Mouse (Mus musculus) forebrain, embryonic 16.5 days (tissue): ENCODE results near the gene Sp9. TPM values are rescaled to one million over a fixed set of nuclear protein-coding genes. Genes with fewer than 3 reads are reported as not detected.

ENCODE experiments used
- ATAC-seq: fragments of 200-750 bp; cut with Nextera tagmentation; 2 replicates; pipeline ENCODE4 v1.8.0; 2017; ENCODE audit warnings: mild to moderate bottlenecking, moderate library complexity
- H3K27ac ChIP-seq: fragments of 300-500 bp; sonication (generic); 2 replicates; pipeline ENCODE4 v1.5.1; 2014; ENCODE audit warnings: low read length, control low read depth
- H3K27me3 ChIP-seq: fragments of 300-500 bp; sonication (generic); replicated peaks from 2 replicates; pipeline ENCODE4 v1.6.1; 2014; ENCODE audit warnings: low read length; ENCODE audit not compliant: control insufficient read depth, insufficient read depth
- H3K36me3 ChIP-seq: fragments of 300-500 bp; sonication (generic); 2 replicates; pipeline ENCODE4 v1.6.1; 2014; ENCODE audit not compliant: control insufficient read depth, insufficient read depth
- H3K4me1 ChIP-seq: fragments of 300-500 bp; sonication (generic); replicated peaks from 2 replicates; pipeline ENCODE4 v1.6.1; 2014; ENCODE audit warnings: low read length; ENCODE audit not compliant: control insufficient read depth, insufficient read depth
- H3K4me2 ChIP-seq: fragments of 300-500 bp; sonication (generic); 2 replicates; pipeline ENCODE4 v1.6.1; 2014; ENCODE audit warnings: mild to moderate bottlenecking, low read length, control low read depth
- H3K4me3 ChIP-seq: fragments of 300-500 bp; sonication (generic); replicated peaks from 2 replicates; pipeline ENCODE4 v1.5.1; 2014; ENCODE audit warnings: mild to moderate bottlenecking, low read length, control low read depth
- H3K9ac ChIP-seq: fragments of 300-500 bp; sonication (generic); replicated peaks from 2 replicates; pipeline ENCODE4 v1.6.1; 2014; ENCODE audit warnings: low read depth, low read length, control low read depth
- H3K9me3 ChIP-seq: fragments of 300-500 bp; sonication (generic); 2 replicates; pipeline ENCODE4 v1.6.1; 2016; ENCODE audit warnings: low read length; ENCODE audit not compliant: control insufficient read depth
- WGBS: fragments of 180-500 bp; shearing (Covaris S2); extraction: QIAGEN DNeasy Blood & Tissue Kit; methylation state at CpG from one replicate; pipeline ENCODE4 v1.1.7; 2014; 5-methylcytosine and 5-hydroxymethylcytosine counted together
- polyA plus RNA-seq: library from polyadenylated mRNA; unstranded; fragments of >200 nt; fragmentation: Nextera tagmentation; extraction: Ambion mirVana; gene quantifications from 2 replicates; pipeline ENCODE4 v1.2.1, GENCODE M21; 2015

Sp9 gene
- polyA plus RNA-seq, 1 experiment from 2014 or later = 6.6 TPM

- Histone ChIP-seq H3K9ac (peak overlapping the region; percentile 42), H3K27ac (peak overlapping the region; percentile 83), H3K4me3 (peak overlapping the region; percentile 29), H3K9me3 (no peaks in the 10 kb centered on the region), H3K36me3 (no peaks in the 10 kb centered on the region), H3K4me1 (peaks cover 19% of the 10 kb centered on the region), H3K27me3 (peaks cover 10% of the 10 kb centered on the region; the same call in 1 of the 2 replicates), H3K4me2 (peak overlapping the region; percentile 44)
- WGBS = under 1% methylated on average over 31 of the region's 31 CpGs
- no peak for ATAC-seq
Measured at GRCm38 (mm10) chr2:73279271-73280038, 7.7 kb downstream of the Sp9 start.

GRCm38 (mm10) chr2:73280356-73281047, 8.8 kb downstream of the Sp9 start:
- Histone ChIP-seq H3K9ac (peak overlapping the region; percentile 20), H3K4me3 (peak overlapping the region; percentile 16), H3K27ac (peak overlapping the region; percentile 25), H3K4me2 (peak overlapping the region; percentile 38), H3K36me3 (no peaks in the 10 kb centered on the region), H3K9me3 (no peaks in the 10 kb centered on the region), H3K4me1 (peaks cover 18% of the 10 kb centered on the region), H3K27me3 (peaks cover 10% of the 10 kb centered on the region; the same call in 1 of the 2 replicates)
- no peak for ATAC-seq
- WGBS = 3% methylated on average over 33 of the region's 33 CpGs

GRCm38 (mm10) chr2:73281048-73281661, 9.4 kb downstream of the Sp9 start:
- Histone ChIP-seq H3K4me1 (peaks cover 18% of the 10 kb centered on the region), H3K27ac (peak overlapping the region; percentile 25; the same call in 1 of the 2 replicates), H3K36me3 (no peaks in the 10 kb centered on the region), H3K4me3 (peak overlapping the region; percentile 16; the same call in 1 of the 2 replicates), H3K9me3 (no peaks in the 10 kb centered on the region), H3K27me3 (peaks cover 10% of the 10 kb centered on the region; the same call in 1 of the 2 replicates), H3K4me2 (peak overlapping the region; percentile 38), H3K9ac (peak overlapping the region; percentile 20)
- WGBS = 15% methylated on average over 22 of the region's 22 CpGs
- no peak for ATAC-seq

- Histone ChIP-seq H3K9ac (no peak overlapping the region), H3K9me3 (no peaks in the 10 kb centered on the region), H3K4me3 (no peak overlapping the region), H3K4me2 (peak overlapping the region; percentile 38; the same call in 1 of the 2 replicates), H3K27ac (no peak overlapping the region), H3K27me3 (peaks cover 10% of the 10 kb centered on the region; the same call in 1 of the 2 replicates), H3K4me1 (peaks cover 18% of the 10 kb centered on the region), H3K36me3 (no peaks in the 10 kb centered on the region)
- ATAC-seq = no peak
- 5% methylated on average over 7 of the region's 7 CpGs for WGBS
Measured at GRCm38 (mm10) chr2:73281707-73282106, 10.0 kb downstream of the Sp9 start.

- Histone ChIP-seq H3K36me3 (0 out of 2 replicates have a peak, but pooled peaks cover 2% of the 10 kb centered on the region), H3K4me3 (no peak overlapping the region), H3K27ac (no peak overlapping the region), H3K9me3 (no peaks in the 10 kb centered on the region), H3K27me3 (0 out of 2 replicates have a peak, but pooled peaks cover 5% of the 10 kb centered on the region), H3K9ac (no peak overlapping the region), H3K4me1 (peaks cover 5% of the 10 kb centered on the region), H3K4me2 (no peak overlapping the region)
- ATAC-seq = no peak
- 1% methylated on average over 2 of the region's 2 CpGs for WGBS
Measured at GRCm38 (mm10) chr2:73285630-73286029, 13.9 kb downstream of the Sp9 start.

GRCm38 (mm10) chr2:73291130-73291529, 19.4 kb downstream of the Sp9 start:
- no peaks in the 10 kb centered on the region for H3K4me1 ChIP-seq
- H3K9ac ChIP-seq = no peak overlapping the region
- no peaks in the 10 kb centered on the region for H3K27me3 ChIP-seq
- WGBS = 89% methylated on average over 4 of the region's 4 CpGs
- no peaks in the 10 kb centered on the region for H3K9me3 ChIP-seq
- no peak overlapping the region for H3K27ac ChIP-seq
- H3K4me3 ChIP-seq = no peak overlapping the region
- ATAC-seq = no peak
- H3K4me2 ChIP-seq = no peak overlapping the region
- 0 out of 2 replicates have a peak, but pooled peaks cover 2% of the 10 kb centered on the region for H3K36me3 ChIP-seq

GRCm38 (mm10) chr2:73295023-73295422, 23.3 kb downstream of the Sp9 start:
- 89% methylated on average over 7 of the region's 7 CpGs for WGBS

GRCm38 (mm10) chr2:73298154-73298553, 26.4 kb downstream of the Sp9 start:
- WGBS = 76% methylated on average over 7 of the region's 7 CpGs
- Histone ChIP-seq H3K4me2 (no peak overlapping the region), H3K27me3 (no peaks in the 10 kb centered on the region), H3K9me3 (no peaks in the 10 kb centered on the region), H3K27ac (no peak overlapping the region), H3K9ac (no peak overlapping the region), H3K4me1 (no peaks in the 10 kb centered on the region), H3K36me3 (peaks cover 5% of the 10 kb centered on the region; the same call in 1 of the 2 replicates), H3K4me3 (no peak overlapping the region)
- no peak for ATAC-seq

More at GRCm38 (mm10) chr2:73295023-73295422, 23.3 kb downstream of the Sp9 start:
- ATAC-seq = no peak
- Histone ChIP-seq H3K27me3 (no peaks in the 10 kb centered on the region), H3K4me3 (no peak overlapping the region), H3K36me3 (peaks cover 5% of the 10 kb centered on the region; the same call in 1 of the 2 replicates), H3K9me3 (no peaks in the 10 kb centered on the region), H3K4me1 (no peaks in the 10 kb centered on the region), H3K27ac (no peak overlapping the region), H3K4me2 (no peak overlapping the region), H3K9ac (no peak overlapping the region)

- no peak overlapping the region for H3K4me3 ChIP-seq
- 32% methylated on average over 3 of the region's 3 CpGs for WGBS
- H3K4me2 ChIP-seq = no peak overlapping the region
- H3K27ac ChIP-seq = no peak overlapping the region
- H3K9ac ChIP-seq = no peak overlapping the region
- ATAC-seq = no peak
- no peaks in the 10 kb centered on the region for H3K27me3 ChIP-seq
- no peaks in the 10 kb centered on the region for H3K4me1 ChIP-seq
- H3K9me3 ChIP-seq = no peaks in the 10 kb centered on the region
- H3K36me3 ChIP-seq = peaks cover 5% of the 10 kb centered on the region; the same call in 1 of the 2 replicates
Measured at GRCm38 (mm10) chr2:73298841-73299240, 27.1 kb downstream of the Sp9 start.
